Mouse (Mus musculus) forebrain, postnatal 0 days (tissue): Measurements from ENCODE around the gene Dap. TPM values are rescaled to one million over a fixed set of nuclear protein-coding genes. Genes with fewer than 3 reads are reported as not detected.

ENCODE experiments used
- ATAC-seq: fragments of 200-750 bp; cut with Nextera tagmentation; 2 replicates; pipeline ENCODE4 v1.8.0; 2017; ENCODE audit warnings: mild to moderate bottlenecking, moderate library complexity
- DNase-seq: peaks from one replicate; pipeline ENCODE4 v3.0.0-alpha.2; 2015
- H3K27ac ChIP-seq: fragments of 300-500 bp; sonication (generic); 2 replicates; pipeline ENCODE4 v1.5.1; 2014; ENCODE audit warnings: low read depth, mild to moderate bottlenecking, antibody characterized with exemption, low read length, moderate library complexity, mixed read lengths
- H3K27me3 ChIP-seq: fragments of 300-500 bp; sonication (generic); 2 replicates; pipeline ENCODE4 v1.6.1; 2014; ENCODE audit warnings: mild to moderate bottlenecking, low read length, mixed read lengths; ENCODE audit not compliant: insufficient read depth
- H3K36me3 ChIP-seq: fragments of 300-500 bp; sonication (generic); 2 replicates; pipeline ENCODE4 v1.6.1; 2014; ENCODE audit warnings: mild to moderate bottlenecking, moderate library complexity; ENCODE audit not compliant: insufficient read depth
- H3K4me1 ChIP-seq: fragments of 300-500 bp; sonication (generic); 2 replicates; pipeline ENCODE4 v1.6.1; 2014; ENCODE audit warnings: antibody characterized with exemption; ENCODE audit not compliant: insufficient read depth
- H3K4me2 ChIP-seq: fragments of 300-500 bp; sonication (generic); 2 replicates; pipeline ENCODE4 v1.6.1; 2014; ENCODE audit warnings: low read depth, mild to moderate bottlenecking, moderate library complexity
- H3K4me3 ChIP-seq: fragments of 300-500 bp; sonication (generic); 2 replicates; pipeline ENCODE4 v1.5.1; 2014; ENCODE audit warnings: low read depth, low read length, mixed read lengths
- H3K9ac ChIP-seq: fragments of 300-500 bp; sonication (generic); 2 replicates; pipeline ENCODE4 v1.6.1; 2014; ENCODE audit warnings: mild to moderate bottlenecking
- H3K9me3 ChIP-seq: fragments of 300-500 bp; sonication (generic); 2 replicates; pipeline ENCODE4 v1.6.1; 2016; ENCODE audit warnings: low read length
- CTCF ChIP-seq: sonication (generic); IDR thresholded peaks from 2 replicates; pipeline ENCODE4 v1.5.1; 2016; ENCODE audit warnings: antibody characterized with exemption, control low read depth, low read depth
- WGBS: fragments of 180-500 bp; shearing (Covaris S2); extraction: QIAGEN DNeasy Blood & Tissue Kit; methylation state at CpG from one replicate; pipeline ENCODE4 v1.1.7; 2014; 5-methylcytosine and 5-hydroxymethylcytosine counted together
- polyA plus RNA-seq: library from polyadenylated mRNA; unstranded; fragments of >200 nt; fragmentation: Nextera tagmentation; extraction: Ambion mirVana; gene quantifications from 2 replicates; pipeline ENCODE4 v1.2.1, GENCODE M21; 2015
- total RNA-seq: library from RNA; depleted of rRNA; stranded (reverse); fragments of >200 nt; gene quantifications from 2 replicates; pipeline ENCODE4 v1.2.3, GENCODE M21; 2014; rRNA removed

Gene Dap
- total RNA-seq, result 14.1 and 16.1 TPM in 2 replicates
- 21.1 and 22.6 TPM in 2 replicates for polyA plus RNA-seq

- peak within 1 kb of the TSS; percentile 80 for H3K4me2 ChIP-seq
- ATAC-seq (peak; percentile 100), DNase-seq (peak; percentile 98)
- no peaks in the 10 kb centered on the region for H3K9me3 ChIP-seq
- H3K4me3 ChIP-seq, result peak within 1 kb of the TSS; percentile 78
- H3K9ac ChIP-seq, result peak within 1 kb of the TSS; percentile 84
- WGBS, result 2% methylated on average over 59 of the region's 67 CpGs
- no peaks in the 10 kb centered on the region for H3K36me3 ChIP-seq
- H3K27me3 ChIP-seq, result no peaks in the 10 kb centered on the region
- peak; percentile 27; the same call in 1 of the 2 replicates for TF ChIP-seq CTCF
- H3K4me1 ChIP-seq, result peaks cover 3% of the 10 kb centered on the region; the same call in 1 of the 2 replicates
- H3K27ac ChIP-seq, result peak within 1 kb of the TSS; percentile 87
Observed at GRCm38 (mm10) chr15:31224135-31224761, at the start of gene Dap. Gene Dap (plus strand): TSS chr15:31224314.

- TF ChIP-seq CTCF, result no peak
- DNase-seq (peak; percentile 18), ATAC-seq (peak; percentile 47; the same call in 1 of the 2 replicates)
- Histone ChIP-seq H3K27me3 (no peaks in the 10 kb centered on the region), H3K9me3 (no peaks in the 10 kb centered on the region), H3K4me2 (no peak overlapping the region), H3K4me3 (no peak overlapping the region), H3K4me1 (no peaks in the 10 kb centered on the region), H3K27ac (no peak overlapping the region), H3K9ac (no peak overlapping the region), H3K36me3 (no peaks in the 10 kb centered on the region)
- WGBS, result 49% methylated on average over 8 of the region's 8 CpGs
Observed at GRCm38 (mm10) chr15:31176566-31176965, 47.5 kb upstream of the Dap start.

GRCm38 (mm10) chr15:31184651-31185443 lies 39.3 kb upstream of the Dap start:
- Histone ChIP-seq H3K27ac (no peak overlapping the region), H3K9ac (no peak overlapping the region), H3K9me3 (no peaks in the 10 kb centered on the region), H3K4me2 (no peak overlapping the region), H3K36me3 (no peaks in the 10 kb centered on the region), H3K27me3 (no peaks in the 10 kb centered on the region), H3K4me3 (no peak overlapping the region), H3K4me1 (no peaks in the 10 kb centered on the region)
- no peak for TF ChIP-seq CTCF
- ATAC-seq (no peak), DNase-seq (no peak)
- 80% methylated on average over 12 of the region's 12 CpGs for WGBS

GRCm38 (mm10) chr15:31185506-31185905 lies 38.6 kb upstream of the Dap start:
- 88% methylated on average over 5 of the region's 5 CpGs for WGBS
- Histone ChIP-seq H3K27ac (no peak overlapping the region), H3K9ac (no peak overlapping the region), H3K9me3 (no peaks in the 10 kb centered on the region), H3K4me3 (no peak overlapping the region), H3K4me1 (no peaks in the 10 kb centered on the region), H3K27me3 (no peaks in the 10 kb centered on the region), H3K4me2 (no peak overlapping the region), H3K36me3 (no peaks in the 10 kb centered on the region)
- no peak for ATAC-seq
- TF ChIP-seq CTCF, result no peak
- no peak for DNase-seq

- 87% methylated on average over 6 of the region's 6 CpGs for WGBS
- Histone ChIP-seq H3K27ac (no peak overlapping the region), H3K4me3 (no peak overlapping the region), H3K9me3 (no peaks in the 10 kb centered on the region), H3K4me1 (no peaks in the 10 kb centered on the region), H3K4me2 (no peak overlapping the region), H3K27me3 (no peaks in the 10 kb centered on the region), H3K9ac (no peak overlapping the region), H3K36me3 (no peaks in the 10 kb centered on the region)
- no peak for TF ChIP-seq CTCF
- no peak for ATAC-seq
- DNase-seq, result no peak
Observed at GRCm38 (mm10) chr15:31186371-31186901, 37.7 kb upstream of the Dap start.

- no peaks in the 10 kb centered on the region for H3K36me3 ChIP-seq
- H3K4me1 ChIP-seq, result no peaks in the 10 kb centered on the region
- TF ChIP-seq CTCF, result no peak
- H3K27ac ChIP-seq, result no peak overlapping the region
- ATAC-seq (no peak), DNase-seq (no peak)
- H3K4me3 ChIP-seq, result no peak overlapping the region
- 97% methylated on average over 1 of the region's 1 CpGs for WGBS
- no peak overlapping the region for H3K9ac ChIP-seq
- H3K27me3 ChIP-seq, result no peaks in the 10 kb centered on the region
- no peaks in the 10 kb centered on the region for H3K9me3 ChIP-seq
- H3K4me2 ChIP-seq, result no peak overlapping the region
Observed at GRCm38 (mm10) chr15:31192563-31192962, 31.6 kb upstream of the Dap start.

- H3K27me3 ChIP-seq, result no peaks in the 10 kb centered on the region
- H3K9ac ChIP-seq, result no peak overlapping the region
- no peak overlapping the region for H3K4me2 ChIP-seq
- no peak overlapping the region for H3K27ac ChIP-seq
- TF ChIP-seq CTCF, result no peak
- DNase-seq (peak; percentile 17), ATAC-seq (no peak)
- H3K9me3 ChIP-seq, result no peaks in the 10 kb centered on the region
- H3K4me3 ChIP-seq, result no peak overlapping the region
- WGBS, result 49% methylated on average over 6 of the region's 6 CpGs
- no peaks in the 10 kb centered on the region for H3K36me3 ChIP-seq
- H3K4me1 ChIP-seq, result no peaks in the 10 kb centered on the region
Observed at GRCm38 (mm10) chr15:31195776-31196175, 28.3 kb upstream of the Dap start.
